Comparison of ENCODE assay signal across 7 mouse cellular contexts in the genomic region with DNA sequence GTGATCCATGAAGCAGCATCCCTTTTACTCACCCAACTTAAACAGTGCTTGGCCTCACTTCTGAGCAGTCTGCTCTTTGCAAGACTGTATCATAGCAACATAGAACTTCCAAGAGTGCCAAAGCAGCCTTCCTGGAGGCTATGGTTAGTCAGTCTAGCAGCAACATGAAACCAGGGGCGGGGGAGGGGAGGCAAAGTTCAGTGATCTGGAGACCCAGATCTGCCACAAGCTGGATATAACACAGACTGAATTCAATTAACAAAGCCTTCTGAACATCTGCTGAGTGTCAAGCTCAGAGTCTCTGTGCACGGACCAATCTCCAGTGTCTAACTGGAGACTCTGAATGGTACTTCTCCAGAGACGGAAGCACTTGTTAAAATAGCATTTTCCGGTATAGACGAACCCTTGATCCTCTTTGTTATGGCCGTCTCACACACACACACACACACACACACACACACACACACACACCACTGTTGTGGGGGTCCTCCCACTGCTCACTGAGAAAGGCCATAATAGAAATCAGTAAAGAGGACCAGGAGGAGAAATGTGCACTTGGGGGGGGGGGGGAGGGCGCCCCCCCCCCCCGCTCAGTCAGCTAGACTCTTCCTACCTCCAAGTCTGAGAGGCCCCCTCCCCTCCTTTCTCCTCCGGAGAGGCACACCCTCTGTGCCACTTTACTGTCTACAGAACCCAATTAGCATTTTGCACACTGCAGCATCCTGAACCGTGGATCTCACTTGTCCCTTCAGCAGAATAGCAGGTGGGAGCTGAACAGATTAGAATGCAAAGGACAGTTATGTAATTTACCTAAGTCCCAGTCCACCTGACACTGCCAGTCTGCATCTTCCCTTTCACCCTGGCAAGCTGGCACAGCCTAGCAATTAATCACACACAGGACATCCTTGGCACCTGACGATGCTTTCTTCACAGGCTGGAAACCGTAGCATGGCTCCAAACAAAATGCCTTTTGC.
DNase-seq lines count a peak whose midpoint lies in the region; ATAC-seq and TF ChIP-seq lines count a peak whose summit lies in the region.

No protein-coding gene starts in this region.

- no peak overlapping the region for H3K27ac ChIP-seq in ES-E14 (ENCODE audit: insufficient read depth, low read depth, low read length, poor library complexity, severe bottlenecking)

- no peak for ATAC-seq in monocyte, adult 5-6 weeks (replicated peaks; ENCODE audit: insufficient number of reproducible peaks, low FRiP score, low TSS enrichment, poor library complexity, severe bottlenecking)

- no peaks in the 10 kb centered on the region for H3K9me3 ChIP-seq in ES-E14 (ENCODE audit: control insufficient read depth, insufficient read depth, low read depth, low read length)

- H3K4me3 ChIP-seq in ES-E14 (ENCODE audit: insufficient read depth in 1 of 2, low read depth in 1 of 2, low read length in 2 of 2, poor library complexity in 1 of 2, severe bottlenecking in 1 of 2), result no peak overlapping the region

- peak; percentile 12 for DNase-seq in ES-E14 (ENCODE audit: low read depth, low spot score)
- peak; percentile 8 for DNase-seq in R1 (ENCODE audit: low read depth, low spot score)
- DNase-seq in fat pad, adult 2 months (ENCODE audit: extremely low read depth, low read depth, low spot score), result peak; percentile 19
- DNase-seq in kidney, postnatal 14 days, result peak; percentile 24
- DNase-seq in retina, embryonic 14.5 days (ENCODE audit: low spot score), result peak; percentile 78
- no peak for DNase-seq in heart, postnatal 14 days

- intact Hi-C loops in heart, postnatal 14 days (cut with DNase I), result no loop called here

- in situ Hi-C loops in ES-E14 (cut with MboI; ENCODE audit: low sequenced_read_pairs in 2 of 2, unreplicated experiment in 2 of 2), result no loop called here

- no peaks in the 10 kb centered on the region for H3K4me1 ChIP-seq in ES-E14 (ENCODE audit: control insufficient read depth in 2 of 2, insufficient read depth in 2 of 2, low read length in 2 of 2, poor library complexity in 1 of 2)

- H3K36me3 ChIP-seq in ES-E14 (ENCODE audit: control insufficient read depth, insufficient read depth, low read length, poor library complexity, severe bottlenecking), result no peaks in the 10 kb centered on the region

- no peak overlapping the region for H3K9ac ChIP-seq in ES-E14 (ENCODE audit: insufficient read depth, low read depth, low read length, poor library complexity, severe bottlenecking)

TF ChIP-seq in ES-E14, 5 proteins besides CTCF, POLR2A, EP300 and RAD21:
- TF ChIP-seq CHD2 (IDR thresholded peaks at IDR 0.05; ENCODE audit: low read depth, low read length), result no peak
- no peak for TF ChIP-seq MAFK (IDR thresholded peaks at IDR 0.05; ENCODE audit: insufficient read depth, low read depth, low read length)
- no peak for TF ChIP-seq ZNF384 (IDR thresholded peaks at IDR 0.05; ENCODE audit: low read depth, low read length)
- TF ChIP-seq ZC3H11A (IDR thresholded peaks at IDR 0.05; ENCODE audit: borderline replicate concordance, low read depth, low read length), result no peak
- no peak for TF ChIP-seq HCFC1 (IDR thresholded peaks at IDR 0.05; ENCODE audit: borderline replicate concordance, insufficient read depth, low read length)

Comparison
In these comparisons a context has a peak if more than half of its experiments do, and no peak if none do; other contexts are left out.
1. DNase-seq: peak in ES-E14 (single experiment), R1 (single experiment), fat pad, adult 2 months (single experiment), kidney, postnatal 14 days (single experiment) and retina, embryonic 14.5 days (single experiment); none in heart, postnatal 14 days (0 of 2).